Mouse (Mus musculus) hindbrain, embryonic 11.5 days (tissue): ENCODE results near the gene Gfi1b. TPM values are rescaled to one million over a fixed set of nuclear protein-coding genes. Genes with fewer than 3 reads are reported as not detected.

Experiments
- ATAC-seq: fragments of 200-750 bp; cut with Nextera tagmentation; 2 replicates; pipeline ENCODE4 v1.8.0; 2017; ENCODE audit warnings: mild to moderate bottlenecking, moderate TSS enrichment, moderate library complexity; ENCODE audit not compliant: low FRiP score
- DNase-seq: peaks from one replicate; pipeline ENCODE4 v3.0.0-alpha.2; 2015; ENCODE audit warnings: low spot score
- H3K27ac ChIP-seq: fragments of 300-500 bp; sonication (generic); 2 replicates; pipeline ENCODE4 v1.5.1; 2014; ENCODE audit warnings: mild to moderate bottlenecking, low read depth, low read length
- H3K27me3 ChIP-seq: fragments of 300-500 bp; sonication (generic); 2 replicates; pipeline ENCODE4 v1.6.1; 2014; ENCODE audit warnings: mild to moderate bottlenecking, low read length, moderate library complexity, mixed read lengths; ENCODE audit not compliant: control insufficient read depth, insufficient read depth
- H3K36me3 ChIP-seq: fragments of 300-500 bp; sonication (generic); 2 replicates; pipeline ENCODE4 v1.6.1; 2014; ENCODE audit warnings: mild to moderate bottlenecking, low read length, moderate library complexity, mixed read lengths; ENCODE audit not compliant: control insufficient read depth, insufficient read depth
- H3K4me1 ChIP-seq: fragments of 300-500 bp; sonication (generic); replicated peaks from 2 replicates; pipeline ENCODE4 v1.6.1; 2014; ENCODE audit warnings: low read length, mixed read lengths; ENCODE audit not compliant: control insufficient read depth, insufficient read depth
- H3K4me2 ChIP-seq: fragments of 300-500 bp; sonication (generic); replicated peaks from 2 replicates; pipeline ENCODE4 v1.6.1; 2014; ENCODE audit warnings: mild to moderate bottlenecking, low read depth, low read length
- H3K4me3 ChIP-seq: fragments of 300-500 bp; sonication (generic); 2 replicates; pipeline ENCODE4 v1.5.1; 2014; ENCODE audit warnings: low read depth, low read length
- H3K9ac ChIP-seq: fragments of 300-500 bp; sonication (generic); 2 replicates; pipeline ENCODE4 v1.6.1; 2014; ENCODE audit warnings: low read depth, low read length
- H3K9me3 ChIP-seq: fragments of 300-500 bp; sonication (generic); 2 replicates; pipeline ENCODE4 v1.6.1; 2016; ENCODE audit warnings: low read length; ENCODE audit not compliant: control insufficient read depth
- WGBS: fragments of 180-500 bp; shearing (Covaris S2); extraction: QIAGEN DNeasy Blood & Tissue Kit; methylation state at CpG from one replicate; pipeline ENCODE4 v1.1.7; 2014; 5-methylcytosine and 5-hydroxymethylcytosine counted together
- polyA plus RNA-seq: library from polyadenylated mRNA; unstranded; fragments of >200 nt; fragmentation: Nextera tagmentation; extraction: Ambion mirVana; gene quantifications from 2 replicates; pipeline ENCODE4 v1.2.1, GENCODE M21; 2014

Gfi1b gene
- polyA plus RNA-seq, 1 experiment from 2014 or later: 3.1 TPM

GRCm38 (mm10) chr2:28632626-28633025 is 10.8 kb upstream of the Gfi1b start:
- no peaks in the 10 kb centered on the region for H3K27me3 ChIP-seq
- no peak overlapping the region for H3K4me3 ChIP-seq
- H3K9ac ChIP-seq: no peak overlapping the region
- DNase-seq (no peak), ATAC-seq (no peak)
- H3K36me3 ChIP-seq: no peaks in the 10 kb centered on the region
- H3K9me3 ChIP-seq: no peaks in the 10 kb centered on the region
- 71% methylated on average over 1 of the region's 1 CpGs for WGBS
- no peaks in the 10 kb centered on the region for H3K4me1 ChIP-seq
- no peak overlapping the region for H3K27ac ChIP-seq
- H3K4me2 ChIP-seq: no peak overlapping the region

GRCm38 (mm10) chr2:28629911-28630381 is 8.2 kb upstream of the Gfi1b start:
- H3K4me3 ChIP-seq: no peak overlapping the region
- no peak overlapping the region for H3K4me2 ChIP-seq
- H3K9ac ChIP-seq: no peak overlapping the region
- no peak overlapping the region for H3K27ac ChIP-seq
- H3K4me1 ChIP-seq: no peaks in the 10 kb centered on the region
- no peaks in the 10 kb centered on the region for H3K27me3 ChIP-seq
- ATAC-seq: no peak
- DNase-seq: no peak
- no peaks in the 10 kb centered on the region for H3K36me3 ChIP-seq
- no peaks in the 10 kb centered on the region for H3K9me3 ChIP-seq
- 46% methylated on average over 4 of the region's 4 CpGs for WGBS

- H3K36me3 ChIP-seq: no peaks in the 10 kb centered on the region
- WGBS: 59% methylated on average over 2 of the region's 2 CpGs
- H3K27me3 ChIP-seq: no peaks in the 10 kb centered on the region
- no peak for ATAC-seq
- H3K4me1 ChIP-seq: no peaks in the 10 kb centered on the region
- H3K4me2 ChIP-seq: no peak overlapping the region
- no peaks in the 10 kb centered on the region for H3K9me3 ChIP-seq
- H3K27ac ChIP-seq: no peak overlapping the region
- DNase-seq: no peak
- H3K4me3 ChIP-seq: no peak overlapping the region
- H3K9ac ChIP-seq: no peak overlapping the region
Measured at GRCm38 (mm10) chr2:28628053-28628452, 6.3 kb upstream of the Gfi1b start.

- no peak for ATAC-seq
- WGBS: 83% methylated on average over 3 of the region's 3 CpGs
- no peak overlapping the region for H3K9ac ChIP-seq
- H3K9me3 ChIP-seq: no peaks in the 10 kb centered on the region
- peaks cover 13% of the 10 kb centered on the region for H3K27me3 ChIP-seq
- no peak for DNase-seq
- H3K4me3 ChIP-seq: no peak overlapping the region
- no peak overlapping the region for H3K4me2 ChIP-seq
- 0 out of 2 replicates have a peak, but pooled peaks cover 2% of the 10 kb centered on the region for H3K4me1 ChIP-seq
- no peak overlapping the region for H3K27ac ChIP-seq
- no peaks in the 10 kb centered on the region for H3K36me3 ChIP-seq
Measured at GRCm38 (mm10) chr2:28626038-28626437, 4.3 kb upstream of the Gfi1b start.

- Histone ChIP-seq H3K4me2 (no peak overlapping the region), H3K27me3 (peaks cover 18% of the 10 kb centered on the region), H3K9me3 (no peaks in the 10 kb centered on the region), H3K4me1 (0 out of 2 replicates have a peak, but pooled peaks cover 2% of the 10 kb centered on the region), H3K36me3 (no peaks in the 10 kb centered on the region), H3K27ac (no peak overlapping the region), H3K9ac (no peak overlapping the region), H3K4me3 (no peak overlapping the region)
- ATAC-seq: no peak
- no peak for DNase-seq
- WGBS: 83% methylated on average over 3 of the region's 3 CpGs
Measured at GRCm38 (mm10) chr2:28624870-28625269, 3.1 kb upstream of the Gfi1b start.

GRCm38 (mm10) chr2:28622521-28623124 is 841 bp upstream of the Gfi1b start:
- Histone ChIP-seq H3K4me2 (no peak overlapping the region), H3K4me1 (0 out of 2 replicates have a peak, but pooled peaks cover 2% of the 10 kb centered on the region), H3K27me3 (peaks cover 18% of the 10 kb centered on the region), H3K9me3 (no peaks in the 10 kb centered on the region), H3K4me3 (no peak overlapping the region), H3K9ac (no peak overlapping the region), H3K36me3 (no peaks in the 10 kb centered on the region), H3K27ac (no peak overlapping the region)
- ATAC-seq: no peak
- DNase-seq: peak; percentile 74
- 17% methylated on average over 10 of the region's 10 CpGs for WGBS

GRCm38 (mm10) chr2:28621111-28621510 is 671 bp downstream of the Gfi1b start:
- 32% methylated on average over 2 of the region's 2 CpGs for WGBS
- Histone ChIP-seq H3K36me3 (no peaks in the 10 kb centered on the region), H3K4me2 (no peak overlapping the region), H3K27me3 (peaks cover 18% of the 10 kb centered on the region), H3K4me3 (no peak overlapping the region), H3K9me3 (no peaks in the 10 kb centered on the region), H3K27ac (no peak overlapping the region), H3K9ac (no peak overlapping the region), H3K4me1 (0 out of 2 replicates have a peak, but pooled peaks cover 2% of the 10 kb centered on the region)
- ATAC-seq (no peak), DNase-seq (no peak)

- Histone ChIP-seq H3K9me3 (no peaks in the 10 kb centered on the region), H3K9ac (no peak overlapping the region), H3K4me1 (0 out of 2 replicates have a peak, but pooled peaks cover 2% of the 10 kb centered on the region), H3K4me3 (no peak overlapping the region), H3K4me2 (no peak overlapping the region), H3K27ac (no peak overlapping the region), H3K27me3 (peaks cover 18% of the 10 kb centered on the region), H3K36me3 (no peaks in the 10 kb centered on the region)
- no peak for ATAC-seq
- 60% methylated on average over 10 of the region's 10 CpGs for WGBS
- no peak for DNase-seq
Measured at GRCm38 (mm10) chr2:28620522-28620921, 1.3 kb downstream of the Gfi1b start.

GRCm38 (mm10) chr2:28619369-28619768 is 2.4 kb downstream of the Gfi1b start:
- Histone ChIP-seq H3K36me3 (no peaks in the 10 kb centered on the region), H3K27ac (no peak overlapping the region), H3K9me3 (no peaks in the 10 kb centered on the region), H3K27me3 (peaks cover 18% of the 10 kb centered on the region), H3K4me2 (no peak overlapping the region), H3K4me1 (0 out of 2 replicates have a peak, but pooled peaks cover 2% of the 10 kb centered on the region), H3K4me3 (no peak overlapping the region), H3K9ac (no peak overlapping the region)
- ATAC-seq (no peak), DNase-seq (no peak)
- 82% methylated on average over 6 of the region's 6 CpGs for WGBS
